Mouse (Mus musculus) liver, embryonic 14.5 days (tissue): Measurements from ENCODE around the gene Xbp1.

Experiments used
- CTCF ChIP-seq: IDR thresholded peaks from 2 replicates; pipeline ENCODE4 v1.5.1; 2016; ENCODE audit warnings: antibody characterized with exemption, low read depth, control low read depth
- EP300 ChIP-seq: IDR thresholded peaks from 2 replicates; pipeline ENCODE4 v1.6.1; 2016; ENCODE audit warnings: antibody characterized with exemption, low read depth

- TF ChIP-seq CTCF (no peak), EP300 (peak; percentile 84)
Observed at GRCm38 (mm10) chr11:5573821-5574220, 53.4 kb downstream of the Xbp1 start.
